Mouse (Mus musculus) CH12.LX (cell line): Measurements from ENCODE around the gene Gsap. TPM values are rescaled to one million over a fixed set of nuclear protein-coding genes. Genes with fewer than 3 reads are reported as not detected.

Experiments
- DNase-seq: peaks from one replicate; pipeline ENCODE4 v3.0.0-alpha.2; 2013; ENCODE audit errors: extremely low read depth
- H3K27ac ChIP-seq: 2 replicates; pipeline ENCODE4 v1.5.1; 2012; ENCODE audit warnings: low read depth, mild to moderate bottlenecking, control low read depth, moderate library complexity; ENCODE audit not compliant: insufficient read depth
- H3K27me3 ChIP-seq: replicated peaks from 2 replicates; pipeline ENCODE3; 2012; ENCODE audit warnings: inconsistent platforms
- H3K36me3 ChIP-seq, 2 experiments: replicated peaks in 1 of 2; 2 replicates each; pipeline versions ENCODE3 to v1.6.1; 2012; ENCODE audit warnings: inconsistent platforms in 1 of 2, low read length in 1 of 2, mild to moderate bottlenecking in 1 of 2, mixed read lengths in 1 of 2, moderate library complexity in 1 of 2; ENCODE audit not compliant: control insufficient read depth in 1 of 2, insufficient read depth in 1 of 2
- H3K4me1 ChIP-seq, 2 experiments: 2 replicates each; pipeline ENCODE4 v1.6.1; 2012; ENCODE audit warnings: inconsistent platforms in 1 of 2, moderate library complexity in 1 of 2; ENCODE audit not compliant: insufficient read depth in 2 of 2, control insufficient read depth in 1 of 2
- H3K4me2 ChIP-seq: 2 replicates; pipeline ENCODE4 v1.6.1; 2012; ENCODE audit warnings: low read depth, mild to moderate bottlenecking, control low read depth; ENCODE audit not compliant: poor library complexity, insufficient read depth, severe bottlenecking
- H3K4me3 ChIP-seq, 3 experiments: fragments of 150-350 bp in 1 of 3; sonication (generic) in 1 of 3; replicated peaks in 1 of 3; 2 replicates each; pipeline versions ENCODE3 to v1.5.1; 2011 to 2012; ENCODE audit warnings: low read depth in 2 of 3, low read length in 2 of 3, mild to moderate bottlenecking in 2 of 3, moderate library complexity in 2 of 3, control low read depth in 1 of 3, improper control_type of control experiment in 1 of 3, inconsistent platforms in 1 of 3, mixed read lengths in 1 of 3; ENCODE audit not compliant: poor library complexity in 1 of 3
- H3K79me2 ChIP-seq: replicated peaks from 2 replicates; pipeline ENCODE4 v1.6.1; 2012; ENCODE audit warnings: mild to moderate bottlenecking, moderate library complexity; ENCODE audit not compliant: control insufficient read depth, poor library complexity, insufficient read depth, severe bottlenecking; ENCODE audit errors: extremely low read depth
- H3K9ac ChIP-seq: 2 replicates; pipeline ENCODE4 v1.6.1; 2012; ENCODE audit warnings: low read depth, mild to moderate bottlenecking, control low read depth, moderate library complexity; ENCODE audit not compliant: insufficient read depth
- H3K9me3 ChIP-seq: replicated peaks from 2 replicates; pipeline ENCODE3; 2012; ENCODE audit warnings: low read length, inconsistent platforms, mixed read lengths
- BHLHE40 ChIP-seq: IDR thresholded peaks from 2 replicates; pipeline ENCODE4 v1.6.1; 2011; ENCODE audit warnings: mild to moderate bottlenecking, low read depth, low read length, improper control_type of control experiment
- CHD1 ChIP-seq: IDR thresholded peaks from 2 replicates; pipeline ENCODE4 v1.6.1; 2012; ENCODE audit warnings: low read depth, low read length, improper control_type of control experiment, inconsistent platforms
- CHD2 ChIP-seq: IDR thresholded peaks from 2 replicates; pipeline ENCODE4 v1.6.1; 2011; ENCODE audit warnings: low read length, improper control_type of control experiment
- CTCF ChIP-seq, 2 experiments: IDR thresholded peaks in 1 of 2; conservative IDR thresholded peaks in 1 of 2; 2 replicates each; pipeline ENCODE4 v1.5.1; 2011 to 2012; ENCODE audit warnings: low read depth in 2 of 2, low read length in 2 of 2, improper control_type of control experiment in 1 of 2, inconsistent platforms in 1 of 2, mild to moderate bottlenecking in 1 of 2, moderate library complexity in 1 of 2
- E2F4 ChIP-seq: IDR thresholded peaks from 2 replicates; pipeline ENCODE4 v1.6.1; 2011; ENCODE audit warnings: low read depth, low read length, improper control_type of control experiment; ENCODE audit not compliant: insufficient replicate concordance
- ELF1 ChIP-seq: IDR thresholded peaks from 2 replicates; pipeline ENCODE4 v1.6.1; 2014; ENCODE audit warnings: low read depth, mild to moderate bottlenecking, inconsistent platforms, low read length, improper control_type of control experiment
- EP300 ChIP-seq: IDR thresholded peaks from 2 replicates; pipeline ENCODE4 v1.6.1; 2011; ENCODE audit warnings: low read length, improper control_type of control experiment
- ETS1 ChIP-seq: conservative IDR thresholded peaks from 2 replicates; pipeline ENCODE4 v1.6.1; 2012; ENCODE audit warnings: low read depth, mild to moderate bottlenecking, inconsistent platforms, low read length, improper control_type of control experiment, moderate library complexity
- GABPA ChIP-seq: IDR thresholded peaks from 2 replicates; pipeline ENCODE4 v1.6.1; 2012; ENCODE audit warnings: low read depth, low read length, improper control_type of control experiment, inconsistent platforms; ENCODE audit not compliant: insufficient replicate concordance
- HCFC1 ChIP-seq: IDR thresholded peaks from 2 replicates; pipeline ENCODE4 v1.6.1; 2012; ENCODE audit warnings: low read depth, mild to moderate bottlenecking, inconsistent platforms, low read length, improper control_type of control experiment
- IRF4 ChIP-seq: IDR thresholded peaks from 2 replicates; pipeline ENCODE4 v1.6.1; 2014; ENCODE audit warnings: low read depth, mild to moderate bottlenecking, inconsistent platforms, low read length, improper control_type of control experiment
- JUN ChIP-seq: IDR thresholded peaks from 2 replicates; pipeline ENCODE4 v1.6.1; 2011; ENCODE audit warnings: low read depth, mild to moderate bottlenecking, low read length, improper control_type of control experiment, moderate library complexity; ENCODE audit not compliant: insufficient read depth
- JUND ChIP-seq: conservative IDR thresholded peaks from 2 replicates; pipeline ENCODE4 v1.6.1; 2011; ENCODE audit warnings: low read depth, low read length, improper control_type of control experiment
- MAFK ChIP-seq: IDR thresholded peaks from 2 replicates; pipeline ENCODE4 v1.6.1; 2011; ENCODE audit warnings: low read length, improper control_type of control experiment; ENCODE audit not compliant: insufficient replicate concordance
- MAZ ChIP-seq: IDR thresholded peaks from 2 replicates; pipeline ENCODE4 v1.6.1; 2012; ENCODE audit warnings: low read depth, mild to moderate bottlenecking, inconsistent platforms, low read length, improper control_type of control experiment, moderate library complexity
- MEF2A ChIP-seq: IDR thresholded peaks from 2 replicates; pipeline ENCODE4 v1.6.1; 2014; ENCODE audit warnings: low read depth, mild to moderate bottlenecking, inconsistent platforms, low read length, improper control_type of control experiment, borderline replicate concordance
- MXI1 ChIP-seq: IDR thresholded peaks from 2 replicates; pipeline ENCODE4 v1.6.1; 2011; ENCODE audit warnings: mild to moderate bottlenecking, low read depth, low read length, improper control_type of control experiment
- MYC ChIP-seq: IDR thresholded peaks from 2 replicates; pipeline ENCODE4 v1.6.1; 2011; ENCODE audit warnings: low read depth, mild to moderate bottlenecking, improper control_type of control experiment, low read length
- NELFE ChIP-seq: IDR thresholded peaks from 2 replicates; pipeline ENCODE4 v1.6.1; 2011; ENCODE audit warnings: low read depth, low read length, improper control_type of control experiment
- NRF1 ChIP-seq: IDR thresholded peaks from 2 replicates; pipeline ENCODE4 v1.6.1; 2014; ENCODE audit warnings: low read depth, mild to moderate bottlenecking, inconsistent platforms, low read length, improper control_type of control experiment, moderate library complexity
- PAX5 ChIP-seq: IDR thresholded peaks from 2 replicates; pipeline ENCODE4 v1.6.1; 2012; ENCODE audit warnings: low read length, inconsistent platforms, mixed read lengths
- POLR2A ChIP-seq: IDR thresholded peaks from 2 replicates; pipeline ENCODE4 v1.6.1; 2011; ENCODE audit warnings: low read depth, mild to moderate bottlenecking, improper control_type of control experiment, low read length
- POLR2AphosphoS2 ChIP-seq: IDR thresholded peaks from 2 replicates; pipeline ENCODE4 v1.6.1; 2011; ENCODE audit warnings: low read depth, low read length, improper control_type of control experiment
- RCOR1 ChIP-seq: conservative IDR thresholded peaks from 2 replicates; pipeline ENCODE4 v1.6.1; 2012; ENCODE audit warnings: low read depth, mild to moderate bottlenecking, inconsistent platforms, low read length, improper control_type of control experiment
- SIN3A ChIP-seq: IDR thresholded peaks from 2 replicates; pipeline ENCODE4 v1.6.1; 2012; ENCODE audit warnings: low read length, improper control_type of control experiment, inconsistent platforms
- SMC3 ChIP-seq: IDR thresholded peaks from 2 replicates; pipeline ENCODE4 v1.6.1; 2011; ENCODE audit warnings: low read depth, low read length, improper control_type of control experiment
- TBP ChIP-seq: conservative IDR thresholded peaks from 2 replicates; pipeline ENCODE4 v1.6.1; 2011; ENCODE audit warnings: low read depth, low read length, improper control_type of control experiment
- USF1 ChIP-seq: IDR thresholded peaks from 2 replicates; pipeline ENCODE4 v1.6.1; 2014; ENCODE audit warnings: low read depth, mild to moderate bottlenecking, inconsistent platforms, low read length, improper control_type of control experiment
- ZMIZ1 ChIP-seq: IDR thresholded peaks from 2 replicates; pipeline ENCODE4 v1.6.1; 2012; ENCODE audit warnings: low read depth, mild to moderate bottlenecking, inconsistent platforms, low read length, improper control_type of control experiment
- dilution Hi-C: fragments of 300-500 bp; cut with MboI; formaldehyde crosslinking; loops from 2 replicates; pipeline ENCODE4 v1.14.3; 2020; ENCODE audit warnings: low sequenced_read_pairs; ENCODE audit not compliant: extremely low pct_unique_long_range_greater_than_20kb, extremely low pct_ligation_motif_present
- in situ Hi-C: fragments of 300-500 bp; cut with MboI; formaldehyde crosslinking; loops from 3 replicates; pipeline ENCODE4 v1.14.3; 2019; ENCODE audit warnings: low sequenced_read_pairs, low pct_ligation_motif_present, low pct_unique_long_range_greater_than_20kb, mixed read lengths
- polyA plus RNA-seq: library from polyadenylated mRNA; unstranded; fragments of >175 nt; gene quantifications from 2 replicates; pipeline ENCODE4 v1.2.1, GENCODE M21; 2012; ENCODE audit warnings: low read depth; ENCODE audit not compliant: insufficient read length
- total RNA-seq, 2 experiments: library from RNA; depleted of rRNA; stranded (reverse); fragments of 300-350 nt in 1 of 2; fragments of >200 nt in 1 of 2; gene quantifications; 2 replicates each; pipeline ENCODE4 v1.2.3; 2012 to 2014

Gene Gsap
- total and polyA plus RNA-seq, 3 experiments = 1.7 to 3.8 (median 2.2) TPM

DNA sequence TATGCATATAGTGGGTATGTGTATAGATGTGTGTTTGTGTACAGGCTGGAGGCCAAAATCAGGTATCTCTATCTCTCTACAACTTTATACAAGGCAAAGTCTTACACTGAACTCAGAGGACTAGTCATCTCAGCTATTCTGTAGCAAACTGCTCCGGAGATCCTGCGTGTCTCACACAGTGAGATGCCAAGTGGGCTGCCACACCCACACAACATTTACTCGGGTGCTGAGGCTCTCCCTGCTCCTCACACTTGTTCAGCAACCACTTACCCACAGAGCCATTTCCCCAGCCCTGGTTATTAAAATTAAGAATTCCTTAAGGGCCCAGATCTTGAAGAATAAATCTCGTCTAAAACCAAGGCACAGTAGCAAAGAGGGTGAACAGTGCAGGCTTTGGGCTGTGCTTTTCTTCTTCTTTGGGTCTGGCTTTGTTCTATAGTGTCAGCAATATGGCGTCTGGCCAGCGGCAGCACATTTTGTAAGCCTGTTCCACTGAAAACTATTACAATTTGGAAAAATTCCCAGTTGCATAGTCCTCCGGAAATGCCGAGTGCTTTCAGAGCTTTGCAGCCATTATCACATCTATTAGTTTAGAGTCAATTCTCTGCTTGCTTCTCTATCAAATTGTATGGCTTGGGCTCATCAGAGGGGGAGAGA lies 17.2 kb upstream of the Gsap start:
- H3K36me3 ChIP-seq = no peaks in the 10 kb centered on the region
- no peaks in the 10 kb centered on the region for H3K9me3 ChIP-seq
- H3K79me2 ChIP-seq = no peaks in the 10 kb centered on the region
- H3K4me2 ChIP-seq = no peak overlapping the region
- H3K27ac ChIP-seq = no peak overlapping the region
- no peaks in the 10 kb centered on the region for H3K27me3 ChIP-seq
- no peak overlapping the region for H3K9ac ChIP-seq
- TF ChIP-seq NRF1 (no peak), POLR2A (no peak), GABPA (no peak), CHD1 (no peak), CTCF (conservative IDR thresholded peaks at IDR 0.05 in 1 of 2, IDR thresholded peaks at IDR 0.05 in 1 of 2; ENCODE audit: low read depth in 2 of 2, low read length in 2 of 2) (no peak), ZMIZ1 (no peak), USF1 (no peak), MEF2A (no peak), MAFK (no peak), CHD2 (no peak), EP300 (no peak), RCOR1 (no peak), NELFE (no peak), JUND (no peak), JUN (no peak), TBP (no peak), MYC (no peak), SIN3A (no peak), SMC3 (no peak)
- no peaks in the 10 kb centered on the region for H3K4me1 ChIP-seq
- dilution Hi-C loops (no loop called here), in situ Hi-C loops (no loop called here)
- no peak overlapping the region for H3K4me3 ChIP-seq
- DNase-seq = no peak

- no peaks in the 10 kb centered on the region for H3K9me3 ChIP-seq
- no peak for DNase-seq
- H3K27ac ChIP-seq = no peak overlapping the region
- H3K79me2 ChIP-seq = no peaks in the 10 kb centered on the region
- dilution Hi-C loops (no loop called here), in situ Hi-C loops (no loop called here)
- no peak for TF ChIP-seq SMC3
- TF ChIP-seq MAFK = no peak
- TF ChIP-seq ETS1 = no peak
- no peak for TF ChIP-seq IRF4
- TF ChIP-seq POLR2AphosphoS2 = no peak
- no peak for TF ChIP-seq BHLHE40
- TF ChIP-seq ELF1 = no peak
- TF ChIP-seq E2F4 = no peak
- TF ChIP-seq POLR2A = no peak
- TF ChIP-seq HCFC1 = no peak
- no peak for TF ChIP-seq MXI1
- TF ChIP-seq MAZ = no peak
- TF ChIP-seq PAX5 = no peak
- no peaks in the 10 kb centered on the region for H3K4me1 ChIP-seq
- no peaks in the 10 kb centered on the region for H3K27me3 ChIP-seq
- H3K4me3 ChIP-seq = no peak overlapping the region
- no peak overlapping the region for H3K9ac ChIP-seq
- H3K36me3 ChIP-seq = no peaks in the 10 kb centered on the region
- H3K4me2 ChIP-seq = no peak overlapping the region
Measured at GRCm38 (mm10) chr5:21169346-21169745, 16.7 kb upstream of the Gsap start.
